Mouse (Mus musculus) brown adipose tissue, adult 24 weeks (tissue): ENCODE data around the gene Ctrc. TPM values are rescaled to one million over a fixed set of nuclear protein-coding genes. Genes with fewer than 3 reads are reported as not detected.
"Not testable (repeated sequence)": the region's sequence is repeated elsewhere in the genome, so short reads cannot be mapped to it uniquely, and the experiment has no call there.

ENCODE experiments used
- H3K27ac ChIP-seq: fragments of 200-500 bp; replicated peaks from 2 replicates; pipeline ENCODE4 v1.5.1; 2012; ENCODE audit warnings: low read depth, mild to moderate bottlenecking, low read length
- H3K4me1 ChIP-seq: fragments of 200-500 bp; 2 replicates; pipeline ENCODE4 v1.6.1; 2012; ENCODE audit warnings: low read length, mixed read lengths; ENCODE audit not compliant: control insufficient read depth, insufficient read depth, insufficient read length
- H3K4me3 ChIP-seq: fragments of 200-500 bp; 2 replicates; pipeline ENCODE4 v1.5.1; 2012; ENCODE audit warnings: low read depth, mild to moderate bottlenecking, low read length, moderate library complexity; ENCODE audit not compliant: insufficient read depth
- polyA plus RNA-seq: library from polyadenylated mRNA; stranded (reverse); fragments of >200 nt; gene quantifications from 2 replicates; pipeline ENCODE4 v1.2.4, GENCODE M21; 2012; ENCODE audit not compliant: missing spikeins, insufficient read depth, insufficient read length

Ctrc gene
- polyA plus RNA-seq, 1 experiment, result not detected

DNA sequence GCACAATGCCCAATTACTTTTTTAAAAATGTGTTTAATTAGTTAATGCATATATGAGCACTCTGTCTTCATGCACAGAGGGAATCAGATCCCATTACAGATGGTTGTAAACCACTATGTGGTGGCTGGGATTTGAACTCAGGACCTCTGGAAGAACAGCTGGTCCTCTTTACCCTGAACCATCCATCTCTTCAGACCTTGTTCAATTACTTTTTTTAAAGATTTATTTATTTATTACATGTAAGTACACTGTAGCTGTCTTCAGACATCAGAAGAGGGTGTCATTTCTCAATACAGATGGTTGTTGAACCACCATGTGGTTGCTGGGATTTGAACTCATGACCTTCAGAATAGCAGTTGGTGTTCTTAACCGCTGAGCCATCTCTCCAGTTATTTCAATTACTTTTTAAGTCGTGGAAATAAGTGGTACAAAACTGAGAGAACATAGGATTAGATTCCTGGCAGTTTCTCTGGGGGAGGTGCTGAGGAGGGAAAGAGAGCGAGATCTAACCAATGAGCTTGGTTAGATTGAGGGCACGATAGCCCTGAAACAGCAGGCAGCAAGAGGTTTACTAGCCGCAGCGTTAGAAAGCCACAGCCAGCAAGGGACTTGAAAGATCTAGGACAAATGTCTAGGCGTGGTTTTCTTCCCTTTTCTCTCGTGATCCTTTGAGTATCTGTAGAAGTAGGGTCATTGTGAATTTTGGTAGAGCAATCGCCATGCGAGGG is 53.4 kb downstream of the Ctrc start:
- peaks cover 8% of the 10 kb centered on the region for H3K4me1 ChIP-seq
- H3K4me3 ChIP-seq, result peak overlapping the region; percentile 51
- peak overlapping the region; percentile 81 for H3K27ac ChIP-seq

GRCm38 (mm10) chr4:141791951-141792350 is 54.2 kb downstream of the Ctrc start:
- Histone ChIP-seq H3K27ac (no peak overlapping the region), H3K4me1 (peaks cover 14% of the 10 kb centered on the region), H3K4me3 (no peak overlapping the region)

DNA sequence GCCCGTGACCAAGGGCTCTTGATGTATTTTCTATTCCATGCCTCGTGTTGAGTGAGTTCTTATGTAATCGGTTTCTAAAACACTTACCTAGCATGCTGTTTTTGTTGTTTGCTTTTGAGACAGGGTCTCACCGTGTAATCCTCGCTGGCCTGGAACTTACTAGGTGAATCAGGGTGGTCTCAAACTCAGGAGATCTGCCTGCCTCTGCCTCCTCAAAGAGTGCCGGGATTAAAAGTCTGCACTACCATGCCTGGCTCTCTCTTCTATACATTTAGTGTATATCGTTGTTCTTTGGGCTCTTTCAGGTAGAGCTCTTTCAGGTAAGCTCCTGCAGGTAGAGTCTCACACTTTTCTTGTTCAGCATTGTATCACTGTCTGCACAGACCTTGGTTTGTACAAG is 54.7 kb downstream of the Ctrc start:
- Histone ChIP-seq H3K4me1 (peaks cover 18% of the 10 kb centered on the region), H3K27ac (no peak overlapping the region), H3K4me3 (no peak overlapping the region)

DNA sequence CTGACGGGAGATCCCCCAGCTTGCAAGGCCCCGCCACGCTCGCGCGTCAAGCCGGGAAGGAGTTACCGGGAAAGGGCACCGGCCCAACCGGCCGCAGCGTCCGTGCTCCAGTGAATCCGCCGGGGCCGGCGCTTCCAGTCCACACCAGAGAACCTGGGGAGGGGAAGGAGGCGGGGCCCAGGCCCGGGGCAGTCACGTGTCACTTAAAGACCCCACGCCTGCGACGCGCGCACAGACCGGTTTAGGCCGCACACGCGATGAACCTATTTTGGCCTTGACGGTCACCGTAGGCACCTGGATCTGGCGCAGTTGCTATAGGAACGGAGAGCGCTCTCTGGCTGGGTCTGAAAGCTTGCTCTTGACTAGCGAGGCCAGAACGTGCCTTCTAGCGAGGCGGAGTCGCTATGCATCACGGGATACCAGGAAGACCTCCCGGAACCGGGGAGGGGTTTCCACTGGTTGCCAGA is 55.6 kb downstream of the Ctrc start, which contains the start of gene Dnajc16:
Gene Dnajc16 (minus strand): TSS at position 408 of the 467 bp plus-strand sequence.
- Histone ChIP-seq H3K4me1 (peaks cover 19% of the 10 kb centered on the region), H3K27ac (peak within 1 kb of the TSS; percentile 50), H3K4me3 (peak within 1 kb of the TSS; percentile 63)

DNA sequence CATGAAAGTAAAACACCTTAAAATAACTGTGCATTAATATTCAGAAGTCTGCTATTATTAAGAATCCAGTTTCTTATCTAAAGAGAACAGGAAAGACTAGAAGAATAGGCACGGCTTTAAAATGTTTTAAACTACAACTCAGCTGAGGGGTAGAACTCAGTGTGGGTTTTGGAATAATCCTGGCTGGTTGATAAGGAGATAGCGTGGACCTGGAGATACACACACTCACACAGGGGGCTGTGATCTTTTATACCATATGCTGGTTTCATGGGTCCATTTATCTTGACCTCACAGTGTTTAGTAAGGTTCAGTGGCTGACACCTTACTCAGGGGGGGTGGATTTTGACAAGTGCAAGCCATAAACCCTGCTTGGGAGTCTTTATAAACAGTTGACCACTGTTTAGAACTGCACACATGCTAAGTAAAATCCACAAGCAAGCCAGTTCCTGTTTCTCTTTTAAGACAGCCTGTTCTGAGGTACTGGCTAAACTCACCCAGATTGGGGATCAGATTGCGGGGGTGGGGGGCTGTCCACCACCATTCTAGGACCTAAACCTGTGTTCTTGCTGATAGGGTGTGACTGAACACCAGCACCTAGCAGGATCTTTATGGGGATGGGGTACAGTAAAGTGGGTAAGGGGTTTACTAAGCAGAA is 56.5 kb downstream of the Ctrc start:
- Histone ChIP-seq H3K4me3 (peak overlapping the region; percentile 63), H3K4me1 (peaks cover 15% of the 10 kb centered on the region), H3K27ac (peak overlapping the region; percentile 28)

DNA sequence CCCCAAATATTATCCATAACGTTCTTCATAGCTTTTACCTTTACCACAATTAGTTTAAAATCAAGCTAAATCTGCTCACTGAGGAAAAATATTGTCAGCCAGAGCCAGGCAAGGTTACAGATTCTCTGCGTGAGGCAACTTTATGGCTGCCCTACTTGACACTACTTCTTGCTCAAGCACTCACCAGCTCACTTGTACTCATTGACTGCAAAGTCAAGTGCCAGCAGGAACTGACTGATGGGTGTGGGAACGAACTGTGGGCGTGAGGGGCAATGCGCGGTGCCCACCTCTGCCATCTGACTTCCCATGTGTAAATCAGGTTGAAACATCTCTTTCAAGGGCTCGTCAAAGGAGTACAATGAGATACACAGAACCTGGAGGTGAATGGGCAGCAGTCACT is 58.7 kb downstream of the Ctrc start:
- H3K4me1 ChIP-seq, result peaks cover 15% of the 10 kb centered on the region
- H3K27ac ChIP-seq, result no peak overlapping the region
- no peak overlapping the region for H3K4me3 ChIP-seq

DNA sequence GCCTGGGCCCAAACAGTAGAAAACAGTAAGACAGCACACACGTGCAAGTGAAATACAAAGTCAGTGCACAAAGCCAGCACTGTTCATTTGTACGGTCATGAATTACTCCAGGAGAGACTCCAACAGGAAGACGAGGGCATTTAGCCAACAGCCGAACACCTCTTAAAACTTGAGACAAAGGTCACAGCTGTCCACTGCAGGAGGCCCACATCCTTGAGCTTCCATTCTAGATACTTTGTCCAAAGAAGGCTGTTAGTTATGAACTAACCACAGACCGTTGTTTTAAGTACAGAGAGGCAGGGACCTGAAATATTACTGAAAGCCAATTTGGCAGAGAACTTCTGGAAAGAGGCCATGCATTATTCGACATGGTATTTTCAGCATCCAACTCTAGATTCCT is 59.1 kb downstream of the Ctrc start:
- Histone ChIP-seq H3K27ac (0 out of 2 replicates have a peak overlapping the region, but pooled peaks have one; percentile 1), H3K4me1 (peaks cover 15% of the 10 kb centered on the region), H3K4me3 (no peak overlapping the region)

- Histone ChIP-seq H3K27ac (no peak overlapping the region), H3K4me3 (no peak overlapping the region), H3K4me1 (peaks cover 15% of the 10 kb centered on the region)
These were observed 60.0 kb downstream of the Ctrc start for GRCm38 (mm10) chr4:141786141-141786540.

DNA sequence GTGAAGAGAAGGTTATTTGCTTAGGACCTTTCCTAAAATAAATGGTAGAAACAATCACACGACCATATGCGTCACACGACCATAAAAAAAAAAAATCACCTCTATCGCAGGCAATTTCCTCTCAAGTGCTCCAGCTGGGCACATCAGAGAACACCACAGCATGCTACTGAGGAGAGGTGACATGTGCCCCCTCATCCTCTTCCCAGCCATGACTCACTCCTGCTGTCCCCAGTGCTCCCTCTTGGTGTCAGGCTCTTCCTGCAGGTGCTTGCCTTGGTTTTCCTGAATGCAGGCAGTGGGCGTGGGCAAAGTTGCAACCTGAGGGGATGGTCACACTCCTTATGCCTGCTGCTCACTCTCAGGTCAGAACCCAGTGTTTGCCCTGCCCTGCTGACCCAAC is 61.3 kb downstream of the Ctrc start:
- Histone ChIP-seq H3K4me1 (peaks cover 15% of the 10 kb centered on the region), H3K4me3 (no peak overlapping the region), H3K27ac (no peak overlapping the region)

- H3K27ac ChIP-seq, result no peak overlapping the region
- H3K4me1 ChIP-seq, result peaks cover 3% of the 10 kb centered on the region
- no peak overlapping the region for H3K4me3 ChIP-seq
These were observed 64.8 kb downstream of the Ctrc start for GRCm38 (mm10) chr4:141781201-141781985.

DNA sequence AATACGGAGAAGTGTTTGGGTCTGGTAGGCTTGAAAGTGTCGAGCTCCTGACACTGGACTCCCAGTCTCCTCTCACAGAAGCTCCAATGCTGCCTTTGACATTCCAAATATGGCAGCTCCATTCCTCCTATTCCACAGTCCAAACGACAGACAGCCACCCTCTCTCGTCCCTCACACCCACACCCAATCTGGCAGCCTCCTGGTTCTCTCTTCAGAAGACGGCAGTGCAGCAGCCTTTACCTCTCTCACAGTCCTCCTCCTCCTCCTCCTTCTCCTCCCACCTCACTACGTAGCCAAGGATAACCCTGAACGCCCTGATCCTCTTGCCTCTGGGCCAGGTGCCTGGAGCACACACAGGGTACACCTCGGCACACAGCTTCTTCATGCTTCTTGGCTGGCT is 66.3 kb downstream of the Ctrc start:
- Histone ChIP-seq H3K27ac (no peak overlapping the region), H3K4me1 (no peaks in the 10 kb centered on the region), H3K4me3 (no peak overlapping the region)

- not testable (repeated sequence) for H3K27ac ChIP-seq, H3K4me3 ChIP-seq, H3K4me1 ChIP-seq
These were observed 73.1 kb downstream of the Ctrc start for GRCm38 (mm10) chr4:141773019-141773418.

DNA sequence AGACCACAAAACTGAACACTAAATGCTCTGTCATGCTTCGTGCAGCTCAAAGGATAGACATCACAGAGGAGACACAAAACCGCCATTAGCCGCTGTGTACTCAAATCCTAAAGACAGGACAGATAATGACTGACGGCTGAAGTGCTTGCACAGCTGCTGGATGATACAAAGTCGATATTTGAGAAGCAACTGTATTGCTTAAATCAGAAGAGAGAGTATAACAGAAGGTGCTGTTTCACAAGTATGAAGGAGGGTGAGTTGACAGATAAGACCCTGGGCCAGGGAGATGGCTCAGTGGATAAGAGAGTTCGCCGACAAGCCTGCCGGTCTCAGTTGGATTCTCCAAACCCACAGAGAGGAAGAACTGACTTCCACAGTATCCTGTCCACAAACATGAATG is 74.3 kb downstream of the Ctrc start:
- Histone ChIP-seq H3K4me3 (no peak overlapping the region), H3K27ac (no peak overlapping the region), H3K4me1 (peaks cover 3% of the 10 kb centered on the region; the same call in 1 of the 2 replicates)

GRCm38 (mm10) chr4:141769501-141770160 is 76.5 kb downstream of the Ctrc start:
- H3K27ac ChIP-seq, result no peak overlapping the region
- peaks cover 3% of the 10 kb centered on the region; the same call in 1 of the 2 replicates for H3K4me1 ChIP-seq
- no peak overlapping the region for H3K4me3 ChIP-seq
